Mouse (Mus musculus) erythroblast, embryonic 14.5 days (primary cell): ENCODE data around the gene Ncbp2.

Source experiments
- GATA1 ChIP-seq: IDR thresholded peaks from 2 replicates; pipeline ENCODE4 v1.6.1; 2012; ENCODE audit warnings: low read length, inconsistent platforms, mixed read lengths
- TAL1 ChIP-seq: IDR thresholded peaks from 3 replicates; pipeline ENCODE4 v1.6.1; 2012; ENCODE audit warnings: low read length, inconsistent platforms, mixed read lengths

DNA sequence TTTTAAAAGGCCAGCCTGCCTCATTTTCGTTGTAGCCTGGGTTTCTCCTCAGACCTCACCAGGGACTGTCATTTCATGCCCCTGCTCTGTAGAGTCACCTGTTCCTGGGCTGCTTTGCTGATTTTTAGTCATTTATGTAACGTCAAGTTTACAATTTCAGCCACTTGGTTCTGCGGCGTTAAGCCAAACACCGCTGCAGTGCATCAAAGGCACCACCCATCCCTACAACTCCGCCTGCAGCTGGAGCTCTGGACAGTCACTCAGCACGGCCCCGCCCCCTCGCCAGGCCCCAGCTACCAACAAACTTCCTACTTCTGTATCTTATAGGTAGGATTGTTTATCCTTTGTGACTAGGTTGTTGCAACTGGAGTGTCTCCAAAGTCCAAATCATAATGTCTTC is 41.4 kb upstream of the Ncbp2 start:
- TF ChIP-seq TAL1, result no peak
- TF ChIP-seq GATA1, result no peak
